Comparison of ENCODE assay signal across 22 mouse cellular contexts in genomic region chr15:77369981-77370380, GRCm38 (mm10). TPM values are rescaled to one million over a fixed set of nuclear protein-coding genes. Genes with fewer than 3 reads are reported as not detected.
"Had no signal": no experiment of that assay in that cellular context is flagged by ENCODE, and none has a peak within 500 bp of the region (broad histone marks: within the 10 kb centered on the region; RNA-seq: fewer than 3 reads in every experiment).

No protein-coding gene starts in this region.

- H3K9ac ChIP-seq: liver, embryonic 13.5 days; liver, embryonic 15.5 days; liver, postnatal 0 days; lung, embryonic 15.5 days; midbrain, embryonic 12.5 days; midbrain, embryonic 15.5 days; neural tube, embryonic 12.5 days; stomach, embryonic 15.5 days had no signal

- H3K9me3 ChIP-seq: liver, embryonic 13.5 days; liver, embryonic 15.5 days; lung, embryonic 15.5 days; megakaryocyte, embryonic 14.5 days; midbrain, embryonic 12.5 days; midbrain, embryonic 15.5 days; neural tube, embryonic 12.5 days; stomach, embryonic 15.5 days had no signal

- H3K36me3 ChIP-seq: liver, embryonic 13.5 days; liver, embryonic 15.5 days; lung, embryonic 15.5 days; midbrain, embryonic 12.5 days; midbrain, embryonic 15.5 days; neural tube, embryonic 12.5 days; stomach, embryonic 15.5 days had no signal

- ATAC-seq: liver, postnatal 0 days; lung, postnatal 0 days; midbrain, embryonic 15.5 days had no signal

- H3K4me2 ChIP-seq: liver, embryonic 13.5 days; liver, embryonic 15.5 days; lung, embryonic 15.5 days; midbrain, embryonic 12.5 days; midbrain, embryonic 15.5 days; neural tube, embryonic 12.5 days; stomach, embryonic 15.5 days had no signal

- H3K27me3 ChIP-seq: lung, embryonic 15.5 days; midbrain, embryonic 12.5 days; midbrain, embryonic 15.5 days; neural tube, embryonic 12.5 days; stomach, embryonic 15.5 days had no signal

- DNase-seq: liver, embryonic 13.5 days; liver, postnatal 0 days; lung, adult 2 months; lung, postnatal 14 days; lung, postnatal 36 days; right cerebral cortex, postnatal 14 days; thymus, adult 18-20 months; thymus, postnatal 25 days; thymus, postnatal 4 days had no signal

- H3K4me3 ChIP-seq: liver, embryonic 13.5 days; liver, embryonic 15.5 days; lung, embryonic 15.5 days; megakaryocyte, embryonic 14.5 days; midbrain, embryonic 12.5 days; midbrain, embryonic 15.5 days; neural tube, embryonic 12.5 days; stomach, embryonic 15.5 days had no signal

- H3K27ac ChIP-seq: liver, embryonic 13.5 days; liver, embryonic 15.5 days; lung, embryonic 15.5 days; macrophage; midbrain, embryonic 12.5 days; midbrain, embryonic 15.5 days; neural tube, embryonic 12.5 days; stomach, embryonic 15.5 days; stomach, postnatal 0 days had no signal

RNA-seq across cellular contexts. Expression of gene Apol7a, which starts 28.9 kb away (rescaled TPM):
- polyA plus RNA-seq: macrophage; midbrain, embryonic 12.5 days; midbrain, embryonic 15.5 days; midbrain, postnatal 0 days; neural tube, embryonic 12.5 days; neural tube, embryonic 14.5 days; thymus, postnatal 0 days had no signal

RNA-seq across cellular contexts. Expression of gene Apol9a, which starts 41.0 kb away (rescaled TPM):
- polyA plus RNA-seq: midbrain, embryonic 12.5 days had no signal
